Mouse (Mus musculus): Measurements from ENCODE around the gene Olfr38. TPM values are rescaled to one million over a fixed set of nuclear protein-coding genes. Genes with fewer than 3 reads are reported as not detected.

The Olfr38 gene
- polyA plus RNA-seq, 1 experiment from 2014 or later: not detected

DNA sequence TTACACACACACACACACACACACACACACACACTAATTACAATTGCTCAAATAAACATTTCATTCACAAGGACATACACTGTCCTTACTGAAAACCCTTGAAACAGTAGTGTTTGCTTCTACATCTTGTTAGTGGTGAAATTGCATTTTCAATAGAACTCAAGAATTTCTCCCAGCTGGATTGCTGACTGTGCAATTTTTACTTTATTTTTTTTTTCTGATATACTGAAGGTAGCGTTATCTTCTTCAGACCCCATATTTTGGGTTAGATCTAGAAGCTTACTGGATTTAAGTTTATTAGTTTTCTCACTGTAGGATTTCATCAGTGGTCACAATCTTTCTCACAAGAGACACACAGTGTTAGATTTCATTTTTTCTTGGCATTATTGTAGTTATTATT, 20.9 kb downstream of the Olfr38 start:
- Histone ChIP-seq H3K27me3 (ENCODE audit: insufficient read depth, low read length) (no peaks in the 10 kb centered on the region), H3K4me3 (ENCODE audit: low read depth, low read length) (no peak overlapping the region), H3K36me3 (ENCODE audit: insufficient read depth) (no peaks in the 10 kb centered on the region), H3K4me2 (no peak overlapping the region), H3K27ac (ENCODE audit: low read depth) (no peak overlapping the region), H3K9ac (no peak overlapping the region), H3K9me3 (ENCODE audit: low read depth, low read length) (no peaks in the 10 kb centered on the region), H3K4me1 (ENCODE audit: insufficient read depth) (no peaks in the 10 kb centered on the region)
- 83% methylated on average over 1 of the region's 1 CpGs for WGBS
- no peak for TF ChIP-seq CTCF (IDR thresholded peaks at IDR 0.05; ENCODE audit: low read depth)
- ATAC-seq (ENCODE audit: insufficient read depth): no peak
- no peak for DNase-seq

GRCm38 (mm10) chr6:42784793-42785192, 28.6 kb downstream of the Olfr38 start, which contains the start of gene Olfr452:
Olfr452 (plus strand) TSS chr6:42785093.
- no peak within 1 kb of the TSS for H3K9ac ChIP-seq
- no peaks in the 10 kb centered on the region for H3K36me3 ChIP-seq (ENCODE audit: insufficient read depth)
- no peak for ATAC-seq (ENCODE audit: insufficient read depth)
- no peaks in the 10 kb centered on the region for H3K9me3 ChIP-seq (ENCODE audit: low read depth, low read length)
- no peaks in the 10 kb centered on the region for H3K4me1 ChIP-seq (ENCODE audit: insufficient read depth)
- no peaks in the 10 kb centered on the region for H3K27me3 ChIP-seq (ENCODE audit: insufficient read depth, low read length)
- no peak for DNase-seq
- no peak within 1 kb of the TSS for H3K4me2 ChIP-seq
- no peak within 1 kb of the TSS for H3K27ac ChIP-seq (ENCODE audit: low read depth)
- TF ChIP-seq CTCF (IDR thresholded peaks at IDR 0.05; ENCODE audit: low read depth): no peak
- no peak within 1 kb of the TSS for H3K4me3 ChIP-seq (ENCODE audit: low read depth, low read length)

DNA sequence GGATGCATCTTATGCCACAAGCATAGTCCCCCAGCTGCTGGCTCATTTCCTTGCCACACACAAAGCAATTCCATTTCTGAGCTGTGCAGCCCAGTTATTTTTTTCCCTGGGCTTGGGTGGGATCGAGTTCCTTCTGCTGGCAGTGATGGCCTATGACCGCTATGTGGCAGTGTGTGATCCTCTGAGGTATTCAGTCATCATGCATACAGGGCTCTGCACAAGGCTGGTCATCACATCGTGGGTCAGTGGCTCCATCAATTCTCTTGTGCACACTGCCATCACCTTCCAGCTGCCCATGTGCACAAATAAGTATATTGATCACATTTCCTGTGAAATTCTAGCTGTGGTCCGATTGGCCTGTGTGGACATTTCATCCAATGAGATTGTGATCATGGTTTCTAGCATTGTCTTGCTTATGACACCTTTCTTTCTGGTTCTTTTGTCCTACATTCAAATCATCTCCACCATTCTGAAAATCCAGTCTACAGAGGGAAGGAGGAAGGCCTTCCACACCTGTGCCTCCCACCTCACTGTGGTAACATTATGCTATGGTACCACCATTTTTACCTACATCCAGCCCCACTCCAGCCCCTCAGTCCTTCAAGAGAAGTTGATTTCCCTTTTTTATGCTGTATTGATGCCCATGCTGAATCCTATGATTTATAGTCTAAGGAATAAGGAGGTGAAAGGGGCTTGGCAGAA, 34.2 kb downstream of the Olfr38 start:
- 33% methylated on average over 4 of the region's 4 CpGs for WGBS
- Histone ChIP-seq H3K4me1 (ENCODE audit: insufficient read depth) (no peaks in the 10 kb centered on the region), H3K36me3 (ENCODE audit: insufficient read depth) (no peaks in the 10 kb centered on the region), H3K4me3 (ENCODE audit: low read depth, low read length) (no peak overlapping the region), H3K9me3 (ENCODE audit: low read depth, low read length) (no peaks in the 10 kb centered on the region), H3K9ac (no peak overlapping the region), H3K27ac (ENCODE audit: low read depth) (no peak overlapping the region), H3K27me3 (ENCODE audit: insufficient read depth, low read length) (no peaks in the 10 kb centered on the region), H3K4me2 (no peak overlapping the region)
- TF ChIP-seq CTCF (IDR thresholded peaks at IDR 0.05; ENCODE audit: low read depth): peak; percentile 25; the same call in 1 of the 2 replicates
- ATAC-seq (ENCODE audit: insufficient read depth): no peak
- DNase-seq: peak; percentile 1

DNA sequence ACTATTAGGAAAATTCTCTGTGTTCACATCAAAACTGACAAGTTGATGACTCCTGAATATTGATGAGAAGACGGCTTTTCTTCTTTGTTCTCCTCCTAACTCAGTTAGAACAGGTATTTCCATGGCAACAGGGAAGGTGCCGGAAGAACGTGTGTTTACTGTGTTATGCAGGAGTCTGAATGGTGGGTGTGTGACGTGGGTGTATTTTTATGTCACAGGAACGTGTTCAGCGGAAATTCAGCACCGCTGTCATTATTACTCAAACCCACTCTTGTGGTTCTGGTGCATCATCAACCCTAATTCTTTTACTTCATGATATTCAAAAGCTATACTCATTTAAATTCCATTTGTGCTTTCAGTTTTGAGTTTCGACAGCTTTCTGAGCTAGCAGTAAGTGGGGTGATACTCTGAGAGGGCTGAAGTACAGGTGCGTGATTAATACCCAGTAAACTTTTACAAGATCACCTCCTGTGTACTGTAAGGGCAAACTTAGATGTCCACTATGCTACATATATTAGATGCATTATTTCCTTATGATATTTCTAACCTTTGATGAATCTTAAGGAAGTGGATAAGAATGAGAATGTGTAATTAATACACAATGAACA, 34.8 kb downstream of the Olfr38 start:
- H3K4me2 ChIP-seq: no peak overlapping the region
- no peak overlapping the region for H3K27ac ChIP-seq (ENCODE audit: low read depth)
- no peak overlapping the region for H3K9ac ChIP-seq
- WGBS: 75% methylated on average over 9 of the region's 9 CpGs
- H3K9me3 ChIP-seq (ENCODE audit: low read depth, low read length): no peaks in the 10 kb centered on the region
- H3K4me3 ChIP-seq (ENCODE audit: low read depth, low read length): no peak overlapping the region
- ATAC-seq (ENCODE audit: insufficient read depth) (no peak), DNase-seq (no peak)
- H3K36me3 ChIP-seq (ENCODE audit: insufficient read depth): no peaks in the 10 kb centered on the region
- H3K27me3 ChIP-seq (ENCODE audit: insufficient read depth, low read length): no peaks in the 10 kb centered on the region
- TF ChIP-seq CTCF (IDR thresholded peaks at IDR 0.05; ENCODE audit: low read depth): no peak
- no peaks in the 10 kb centered on the region for H3K4me1 ChIP-seq (ENCODE audit: insufficient read depth)

DNA sequence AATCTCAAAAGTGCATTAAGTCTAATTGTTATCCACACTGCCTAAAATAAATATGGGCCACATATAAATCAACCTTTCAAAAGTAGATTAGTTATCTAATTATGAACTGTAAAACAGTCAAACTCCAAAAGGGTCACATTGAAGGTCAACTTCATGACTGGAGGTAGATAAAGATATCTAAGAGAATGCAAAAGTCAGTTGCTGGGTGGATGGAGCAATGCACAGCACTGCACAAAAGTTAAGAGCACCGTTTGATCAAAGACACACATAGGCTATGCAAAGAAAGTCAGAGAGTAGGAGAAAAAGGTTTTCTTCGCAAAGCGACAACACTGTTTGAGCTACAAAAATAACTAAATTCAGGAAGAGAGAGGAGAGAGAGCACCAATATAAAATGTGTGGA, 38.8 kb downstream of the Olfr38 start:
- Histone ChIP-seq H3K9me3 (ENCODE audit: low read depth, low read length) (no peaks in the 10 kb centered on the region), H3K4me1 (ENCODE audit: insufficient read depth) (no peaks in the 10 kb centered on the region), H3K4me3 (ENCODE audit: low read depth, low read length) (no peak overlapping the region), H3K27ac (ENCODE audit: low read depth) (no peak overlapping the region), H3K36me3 (ENCODE audit: insufficient read depth) (no peaks in the 10 kb centered on the region), H3K9ac (no peak overlapping the region), H3K27me3 (ENCODE audit: insufficient read depth, low read length) (no peaks in the 10 kb centered on the region), H3K4me2 (no peak overlapping the region)
- ATAC-seq (ENCODE audit: insufficient read depth) (no peak), DNase-seq (no peak)
- 85% methylated on average over 3 of the region's 3 CpGs for WGBS
- TF ChIP-seq CTCF (IDR thresholded peaks at IDR 0.05; ENCODE audit: low read depth): no peak

GRCm38 (mm10) chr6:42811639-42812038, 55.4 kb downstream of the Olfr38 start, which contains the start of gene Olfr450:
Olfr450 (plus strand) TSS chr6:42811939.
- TF ChIP-seq CTCF (IDR thresholded peaks at IDR 0.05; ENCODE audit: low read depth): no peak
- no peaks in the 10 kb centered on the region for H3K9me3 ChIP-seq (ENCODE audit: low read depth, low read length)
- H3K36me3 ChIP-seq (ENCODE audit: insufficient read depth): no peaks in the 10 kb centered on the region
- WGBS: 79% methylated on average over 1 of the region's 1 CpGs
- ATAC-seq (ENCODE audit: insufficient read depth) (no peak), DNase-seq (no peak)
- H3K27me3 ChIP-seq (ENCODE audit: insufficient read depth, low read length): no peaks in the 10 kb centered on the region
- no peak within 1 kb of the TSS for H3K4me2 ChIP-seq
- no peak within 1 kb of the TSS for H3K27ac ChIP-seq (ENCODE audit: low read depth)
- H3K4me1 ChIP-seq (ENCODE audit: insufficient read depth): no peaks in the 10 kb centered on the region
- no peak within 1 kb of the TSS for H3K9ac ChIP-seq
- no peak within 1 kb of the TSS for H3K4me3 ChIP-seq (ENCODE audit: low read depth, low read length)

Other genes starting within 250 kb of the Olfr38 start
- not detected in 2 replicates for gene Olfr455, start 208.8 kb upstream of the Olfr38 start, polyA plus RNA-seq (2014; fragmentation: Nextera tagmentation; extraction: Ambion mirVana)
- gene Tcaf3, start 158.7 kb upstream of the Olfr38 start, polyA plus RNA-seq (2014; fragmentation: Nextera tagmentation; extraction: Ambion mirVana): not detected in 2 replicates
- 3.6 and 3.7 TPM in 2 replicates for gene Tcaf2, start 111.2 kb upstream of the Olfr38 start, polyA plus RNA-seq (2014; fragmentation: Nextera tagmentation; extraction: Ambion mirVana)
- 73.2 and 75.2 TPM in 2 replicates for gene Tcaf1, start 46.3 kb upstream of the Olfr38 start, polyA plus RNA-seq (2014; fragmentation: Nextera tagmentation; extraction: Ambion mirVana)
- gene Olfr453, start 17.0 kb upstream of the Olfr38 start, polyA plus RNA-seq (2014; fragmentation: Nextera tagmentation; extraction: Ambion mirVana): not detected in 2 replicates
- not detected in 2 replicates for gene Olfr452, start 28.7 kb downstream of the Olfr38 start, polyA plus RNA-seq (2014; fragmentation: Nextera tagmentation; extraction: Ambion mirVana)
- not detected in 2 replicates for gene Olfr450, start 55.5 kb downstream of the Olfr38 start, polyA plus RNA-seq (2014; fragmentation: Nextera tagmentation; extraction: Ambion mirVana)
- gene Olfr449, start 78.0 kb downstream of the Olfr38 start, polyA plus RNA-seq (2014; fragmentation: Nextera tagmentation; extraction: Ambion mirVana): not detected in 2 replicates
- gene Olfr448, start 134.0 kb downstream of the Olfr38 start, polyA plus RNA-seq (2014; fragmentation: Nextera tagmentation; extraction: Ambion mirVana): not detected in 2 replicates
- not detected in 2 replicates for gene Olfr447, start 152.5 kb downstream of the Olfr38 start, polyA plus RNA-seq (2014; fragmentation: Nextera tagmentation; extraction: Ambion mirVana)
- gene Olfr446, start 165.0 kb downstream of the Olfr38 start, polyA plus RNA-seq (2014; fragmentation: Nextera tagmentation; extraction: Ambion mirVana): not detected in 2 replicates
- gene Olfr444, start 192.7 kb downstream of the Olfr38 start, polyA plus RNA-seq (2014; fragmentation: Nextera tagmentation; extraction: Ambion mirVana): not detected in 2 replicates

Data from lung, embryonic 14.5 days (tissue).